Mouse (Mus musculus) C2C12 (cell line): ENCODE results near the gene Tnnc1. TPM values are rescaled to one million over a fixed set of nuclear protein-coding genes. Genes with fewer than 3 reads are reported as not detected.

Experiments
- H3K27me3 ChIP-seq: one replicate; pipeline ENCODE4 v1.6.1; 2011; ENCODE audit not compliant: control insufficient read depth, insufficient read depth, insufficient read length
- H3K36me3 ChIP-seq: one replicate; pipeline ENCODE4 v1.6.1; 2011; ENCODE audit not compliant: control insufficient read depth, insufficient read depth
- H3K4me3 ChIP-seq: one replicate; pipeline ENCODE4 v1.5.1; 2011; ENCODE audit warnings: mild to moderate bottlenecking, control low read depth; ENCODE audit not compliant: poor library complexity, insufficient read depth, severe bottlenecking
- H3K79me2 ChIP-seq: one replicate; pipeline ENCODE4 v1.6.1; 2011; ENCODE audit not compliant: control insufficient read depth, insufficient read depth
- H3K79me3 ChIP-seq: one replicate; pipeline ENCODE4 v1.6.1; 2011; ENCODE audit warnings: low read depth, control low read depth
- H3ac ChIP-seq: one replicate; pipeline ENCODE3; 2011; ENCODE audit warnings: low read depth; ENCODE audit not compliant: control insufficient read depth, insufficient read length
- CEBPB ChIP-seq: IDR thresholded peaks from one replicate; pipeline ENCODE4 v1.6.1; 2011; ENCODE audit warnings: low read depth, mild to moderate bottlenecking, control low read depth, moderate library complexity
- CTCF ChIP-seq: IDR thresholded peaks from one replicate; pipeline ENCODE4 v1.5.1; 2011; ENCODE audit not compliant: control insufficient read depth, insufficient read depth, insufficient read length
- FOSL1 ChIP-seq: IDR thresholded peaks from one replicate; pipeline ENCODE4 v1.8.0; 2011; ENCODE audit warnings: mild to moderate bottlenecking, low read length; ENCODE audit not compliant: poor library complexity, insufficient read depth, severe bottlenecking
- MAX ChIP-seq: IDR thresholded peaks from one replicate; pipeline ENCODE4 v1.6.1; 2011; ENCODE audit warnings: mild to moderate bottlenecking, control low read depth
- MYOD1 ChIP-seq: IDR thresholded peaks from one replicate; pipeline ENCODE4 v1.6.1; 2011; ENCODE audit warnings: low read depth; ENCODE audit not compliant: control insufficient read depth, insufficient read length
- MYOG ChIP-seq: IDR thresholded peaks from one replicate; pipeline ENCODE4 v1.6.1; 2011; ENCODE audit not compliant: control insufficient read depth, insufficient read length; ENCODE audit errors: extremely low read depth
- USF1 ChIP-seq: IDR thresholded peaks from one replicate; pipeline ENCODE4 v1.6.1; 2011; ENCODE audit warnings: low read depth, mild to moderate bottlenecking, control low read depth, moderate library complexity
- polyA plus RNA-seq: library from polyadenylated mRNA; unstranded; fragments of >200 nt; fragmentation: generic; extraction: Trizol; gene quantifications from one replicate; pipeline ENCODE4 v1.2.1, GENCODE M21; 2012; ENCODE audit warnings: missing spikeins

The Tnnc1 gene
- polyA plus RNA-seq, 1 experiment, result 21.0 TPM

- Histone ChIP-seq H3ac (no peak overlapping the region), H3K36me3 (peaks cover 93% of the 10 kb centered on the region), H3K4me3 (no peak overlapping the region), H3K27me3 (no peaks in the 10 kb centered on the region), H3K79me2 (peaks cover 6% of the 10 kb centered on the region), H3K79me3 (peaks cover 6% of the 10 kb centered on the region)
- TF ChIP-seq MYOD1 (no peak), USF1 (no peak), CTCF (no peak), MAX (no peak), CEBPB (no peak), FOSL1 (no peak), MYOG (no peak)
Measured at GRCm38 (mm10) chr14:31177287-31177686, 30.8 kb upstream of the Tnnc1 start.

- H3K36me3 ChIP-seq, result peaks cover 93% of the 10 kb centered on the region
- H3K4me3 ChIP-seq, result no peak overlapping the region
Measured at GRCm38 (mm10) chr14:31177715-31178114, 30.4 kb upstream of the Tnnc1 start.

GRCm38 (mm10) chr14:31179677-31180365, 28.3 kb upstream of the Tnnc1 start:
- Histone ChIP-seq H3K36me3 (peaks cover 97% of the 10 kb centered on the region), H3ac (no peak overlapping the region), H3K79me3 (peaks cover 6% of the 10 kb centered on the region), H3K4me3 (no peak overlapping the region), H3K79me2 (peaks cover 6% of the 10 kb centered on the region), H3K27me3 (no peaks in the 10 kb centered on the region)
- no peak for TF ChIP-seq MYOG
- no peak for TF ChIP-seq MYOD1
- TF ChIP-seq MAX, result no peak
- no peak for TF ChIP-seq USF1
- TF ChIP-seq FOSL1, result no peak

More at GRCm38 (mm10) chr14:31177715-31178114, 30.4 kb upstream of the Tnnc1 start:
- no peaks in the 10 kb centered on the region for H3K27me3 ChIP-seq
- H3K79me2 ChIP-seq, result peaks cover 6% of the 10 kb centered on the region
- no peak overlapping the region for H3ac ChIP-seq
- peaks cover 6% of the 10 kb centered on the region for H3K79me3 ChIP-seq
- no peak for TF ChIP-seq USF1
- no peak for TF ChIP-seq MYOG
- TF ChIP-seq CTCF, result no peak
- TF ChIP-seq CEBPB, result no peak
- TF ChIP-seq MAX, result no peak
- no peak for TF ChIP-seq FOSL1
- TF ChIP-seq MYOD1, result no peak

- TF ChIP-seq CTCF, result no peak
- TF ChIP-seq CEBPB, result no peak
- TF ChIP-seq MYOG, result no peak
- TF ChIP-seq FOSL1, result no peak
- no peak for TF ChIP-seq USF1
- no peak for TF ChIP-seq MYOD1
- TF ChIP-seq MAX, result no peak
- Histone ChIP-seq H3ac (no peak overlapping the region), H3K79me2 (no peaks in the 10 kb centered on the region), H3K36me3 (peaks cover 97% of the 10 kb centered on the region), H3K79me3 (peaks cover 6% of the 10 kb centered on the region), H3K4me3 (no peak overlapping the region), H3K27me3 (no peaks in the 10 kb centered on the region)
Measured at GRCm38 (mm10) chr14:31181512-31181911, 26.6 kb upstream of the Tnnc1 start.

GRCm38 (mm10) chr14:31182786-31183290, 25.3 kb upstream of the Tnnc1 start:
- TF ChIP-seq MYOG, result no peak
- TF ChIP-seq USF1, result no peak
- TF ChIP-seq MAX, result no peak
- no peak for TF ChIP-seq CEBPB
- no peak for TF ChIP-seq CTCF
- no peak for TF ChIP-seq MYOD1
- no peak for TF ChIP-seq FOSL1
- no peaks in the 10 kb centered on the region for H3K27me3 ChIP-seq

GRCm38 (mm10) chr14:31183541-31183940, 24.6 kb upstream of the Tnnc1 start:
- peaks cover 6% of the 10 kb centered on the region for H3K79me3 ChIP-seq
- peaks cover 98% of the 10 kb centered on the region for H3K36me3 ChIP-seq
- no peak overlapping the region for H3ac ChIP-seq
- no peak overlapping the region for H3K4me3 ChIP-seq
- no peaks in the 10 kb centered on the region for H3K79me2 ChIP-seq
- no peaks in the 10 kb centered on the region for H3K27me3 ChIP-seq
- TF ChIP-seq FOSL1, result no peak
- TF ChIP-seq MYOD1, result no peak
- no peak for TF ChIP-seq MYOG
- no peak for TF ChIP-seq USF1
- no peak for TF ChIP-seq CEBPB
- TF ChIP-seq CTCF, result no peak
- TF ChIP-seq MAX, result no peak

More at GRCm38 (mm10) chr14:31182786-31183290, 25.3 kb upstream of the Tnnc1 start:
- Histone ChIP-seq H3K4me3 (no peak overlapping the region), H3K36me3 (peaks cover 97% of the 10 kb centered on the region), H3ac (no peak overlapping the region), H3K79me3 (peaks cover 8% of the 10 kb centered on the region), H3K79me2 (no peaks in the 10 kb centered on the region)
